Mouse (Mus musculus): ENCODE measurements around the gene Ankrd16.

- TF ChIP-seq CTCF (IDR thresholded peaks at IDR 0.05; ENCODE audit: insufficient read depth, low read depth, low read length) (no peak), POLR2A (IDR thresholded peaks at IDR 0.05; ENCODE audit: insufficient read depth, low read depth, low read length) (no peak)
Measured at GRCm38 (mm10) chr2:11729091-11729490, 48.6 kb upstream of the Ankrd16 start.
